Comparison of ENCODE assay signal across 8 mouse cellular contexts in genomic region chr3:89316833-89317232, GRCm38 (mm10). TPM values are rescaled to one million over a fixed set of nuclear protein-coding genes. Genes with fewer than 3 reads are reported as not detected.
DNase-seq lines count a peak whose midpoint lies in the region; ATAC-seq lines count a peak whose summit lies in the region.

No protein-coding gene starts in this region.

- DNase-seq in adrenal gland, adult 2 months = peak; percentile 90
- DNase-seq in embryo, embryonic 10.5 days (ENCODE audit: low spot score) = peak; percentile 96
- peak; percentile 60 for DNase-seq in gastrocnemius, postnatal 25 days
- DNase-seq in left cerebral cortex, adult 8-10 months (ENCODE audit: low spot score in 2 of 2) = peak; percentile 83 to 85
- DNase-seq in mesoderm, embryonic 11.5 days (ENCODE audit: low read depth, low spot score) = peak; percentile 94
- peak; percentile 88 for DNase-seq in right cerebral cortex, postnatal 25 days
- peak; percentile 72 to 84 for DNase-seq in urinary bladder, postnatal 4 days (ENCODE audit: low spot score in 2 of 2)

- ATAC-seq in inflammation-experienced regulatory T-cells, adult 6 months = peak; percentile 61

RNA-seq across cellular contexts. Expression of gene Efna3, which starts 5.9 kb away (rescaled TPM):
- total RNA-seq in adrenal gland, adult 2 months (2021) = under 1 TPM; 0.26 to 0.55 TPM
- polyA plus RNA-seq in adrenal gland, adult 2 months (2012; rRNA removed) = 0.21 and 1.0 TPM in 2 replicates
- total RNA-seq in gastrocnemius, postnatal 25 days (2021) = not detected
- not detected for polyA plus RNA-seq in inflammation-experienced regulatory T-cells, adult 6 months (2017; shearing (Covaris generic))
- 10 to 100 TPM; 50.1 to 61.2 (median 55.3) TPM for total RNA-seq in left cerebral cortex, adult 8-10 months (2022)

RNA-seq across cellular contexts. Expression of gene Efna4, which starts 21.0 kb away (rescaled TPM):
- 1 to 10 TPM in 1 of 2 experiments, under 1 TPM in 1; 0.63 to 1.9 TPM for total RNA-seq in adrenal gland, adult 2 months (2021)
- polyA plus RNA-seq in adrenal gland, adult 2 months (2012; rRNA removed) = 1.8 and 3.5 TPM in 2 replicates
- under 1 TPM in 1 of 2 experiments, not detected in 1; 0.38 TPM for total RNA-seq in gastrocnemius, postnatal 25 days (2021)
- polyA plus RNA-seq in inflammation-experienced regulatory T-cells, adult 6 months (2017; shearing (Covaris generic)) = under 1 TPM in 2 of 3 experiments, not detected in 1; 0.49 to 0.59 TPM
- total RNA-seq in left cerebral cortex, adult 8-10 months (2022) = under 1 TPM in 3 of 4 experiments, not detected in 1; 0.22 to 0.46 (median 0.30) TPM

RNA-seq across cellular contexts. Expression of gene Adam15, which starts 33.0 kb away (rescaled TPM):
- total RNA-seq in adrenal gland, adult 2 months (2021) = 10 to 100 TPM; 56.1 to 87.5 TPM
- polyA plus RNA-seq in adrenal gland, adult 2 months (2012; rRNA removed) = 142 and 182 TPM in 2 replicates
- 10 to 100 TPM; 21.9 to 24.6 TPM for total RNA-seq in gastrocnemius, postnatal 25 days (2021)
- polyA plus RNA-seq in inflammation-experienced regulatory T-cells, adult 6 months (2017; shearing (Covaris generic)) = 10 to 100 TPM in 2 of 3 experiments, 1 to 10 TPM in 1; 6.8 to 11.1 (median 10.8) TPM
- 100 to 1,000 TPM; 104 to 122 (median 108) TPM for total RNA-seq in left cerebral cortex, adult 8-10 months (2022)

RNA-seq across cellular contexts. Expression of gene Efna1, which starts 35.9 kb away (rescaled TPM):
- 10 to 100 TPM in 1 of 2 experiments, 1 to 10 TPM in 1; 8.0 to 16.6 TPM for total RNA-seq in adrenal gland, adult 2 months (2021)
- 17.5 and 24.0 TPM in 2 replicates for polyA plus RNA-seq in adrenal gland, adult 2 months (2012; rRNA removed)
- total RNA-seq in gastrocnemius, postnatal 25 days (2021) = 10 to 100 TPM; 10.2 to 12.8 TPM
- polyA plus RNA-seq in inflammation-experienced regulatory T-cells, adult 6 months (2017; shearing (Covaris generic)) = not detected
- total RNA-seq in left cerebral cortex, adult 8-10 months (2022) = 1 to 10 TPM; 5.6 to 8.8 (median 6.8) TPM

RNA-seq across cellular contexts. Expression of gene Dcst2, which starts 44.9 kb away (rescaled TPM):
- total RNA-seq in adrenal gland, adult 2 months (2021) = 1 to 10 TPM in 1 of 2 experiments, under 1 TPM in 1; 0.40 to 1.3 TPM
- 0.61 and 1.2 TPM in 2 replicates for polyA plus RNA-seq in adrenal gland, adult 2 months (2012; rRNA removed)
- not detected for total RNA-seq in gastrocnemius, postnatal 25 days (2021)
- polyA plus RNA-seq in inflammation-experienced regulatory T-cells, adult 6 months (2017; shearing (Covaris generic)) = under 1 TPM in 2 of 3 experiments, not detected in 1; 0.20 to 0.54 TPM
- under 1 TPM; 0.32 to 0.77 (median 0.42) TPM for total RNA-seq in left cerebral cortex, adult 8-10 months (2022)

Comparison
In these comparisons a context has a peak if more than half of its experiments do, and no peak if none do; other contexts are left out.
1. Peak in every context shown above with its lines: DNase-seq and ATAC-seq.
2. RNA of gene Efna3, which starts 5.9 kb away (total RNA-seq): 50.1 to 61.2 TPM in left cerebral cortex, adult 8-10 months; 0.26 to 0.55 TPM in adrenal gland, adult 2 months and not detected in gastrocnemius, postnatal 25 days; every median in the first group is over 10 times any median in the second.